Mouse (Mus musculus): ENCODE measurements around the gene Bloc1s2. TPM values are rescaled to one million over a fixed set of nuclear protein-coding genes. Genes with fewer than 3 reads are reported as not detected.
A peak's percentile ranks its signal among the peaks of the same experiment; 100 is the strongest.

Gene Bloc1s2
- total and polyA plus RNA-seq, 3 experiments: 151 to 193 TPM; not detected in 1

GRCm38 (mm10) chr19:44144366-44144765 is 1.9 kb downstream of the Bloc1s2 start (continued):
- no peak for TF ChIP-seq ZNF384 (IDR thresholded peaks at IDR 0.05; ENCODE audit: low read depth, low read length)

GRCm38 (mm10) chr19:44135960-44136485 is 10.2 kb downstream of the Bloc1s2 start:
- peaks cover 19% of the 10 kb centered on the region for H3K79me2 ChIP-seq (ENCODE audit: control insufficient read depth, insufficient read depth, low read length, poor library complexity)
- H3K4me1 ChIP-seq (ENCODE audit: control insufficient read depth in 1 of 2, insufficient read depth in 2 of 2, low read length in 2 of 2): peaks cover 0 to 18% of the 10 kb centered on the region in 2 experiments; a peak in 2 of 4 replicates
- no peaks in the 10 kb centered on the region for H3K9me3 ChIP-seq (replicated peaks; ENCODE audit: insufficient read depth, low read length)
- peak overlapping the region; percentile 21; the same call in 1 of the 2 replicates for H3K9ac ChIP-seq (ENCODE audit: control insufficient read depth, low read depth, low read length, poor library complexity, severe bottlenecking)
- no peak overlapping the region for H3K27ac ChIP-seq (ENCODE audit: control insufficient read depth, low read depth, low read length)
- no peak for DNase-seq (ENCODE audit: low read depth, low spot score)
- peak overlapping the region; percentile 0 to 40; a peak in 3 of 4 replicates for H3K4me3 ChIP-seq (ENCODE audit: control insufficient read depth in 1 of 2, insufficient read depth in 1 of 2, low read depth in 2 of 2, low read length in 2 of 2)
- no peaks in the 10 kb centered on the region for H3K27me3 ChIP-seq (ENCODE audit: control insufficient read depth in 1 of 2, insufficient read depth in 2 of 2, low read length in 2 of 2)
- peaks cover 7 to 23% of the 10 kb centered on the region in 2 experiments for H3K36me3 ChIP-seq (ENCODE audit: control insufficient read depth in 1 of 2, insufficient read depth in 2 of 2, low read length in 2 of 2)
- TF ChIP-seq TAL1 (IDR thresholded peaks at IDR 0.05; ENCODE audit: low read length): no peak
- TF ChIP-seq MAFK (IDR thresholded peaks at IDR 0.05; ENCODE audit: borderline replicate concordance, low read depth, low read length): no peak
- no peak for TF ChIP-seq KAT2A (conservative IDR thresholded peaks at IDR 0.05; ENCODE audit: low read depth, low read length)
- TF ChIP-seq ELF1 (IDR thresholded peaks at IDR 0.05; ENCODE audit: low read depth, low read length): no peak
- TF ChIP-seq ZNF384 (IDR thresholded peaks at IDR 0.05; ENCODE audit: low read depth, low read length): no peak
- TF ChIP-seq MYC (IDR thresholded peaks at IDR 0.05; ENCODE audit: low read depth, low read length): no peak
- no peak for TF ChIP-seq ETS1 (IDR thresholded peaks at IDR 0.05; ENCODE audit: low read depth, low read length)

GRCm38 (mm10) chr19:44135072-44135959 is 10.9 kb downstream of the Bloc1s2 start, which contains the start of gene Cwf19l1:
Gene Cwf19l1, minus strand, starts transcription at chr19:44135876.
- Histone ChIP-seq H3K4me1 (ENCODE audit: control insufficient read depth in 1 of 2, insufficient read depth in 2 of 2, low read length in 2 of 2) (peaks cover 0 to 18% of the 10 kb centered on the region in 2 experiments; a peak in 2 of 4 replicates), H3K9ac (ENCODE audit: control insufficient read depth, low read depth, low read length, poor library complexity, severe bottlenecking) (peak within 1 kb of the TSS; percentile 78), H3K27me3 (ENCODE audit: control insufficient read depth in 1 of 2, insufficient read depth in 2 of 2, low read length in 2 of 2) (no peaks in the 10 kb centered on the region), H3K79me2 (ENCODE audit: control insufficient read depth, insufficient read depth, low read length, poor library complexity) (peaks cover 19% of the 10 kb centered on the region), H3K4me3 (ENCODE audit: control insufficient read depth in 1 of 2, insufficient read depth in 1 of 2, low read depth in 2 of 2, low read length in 2 of 2) (peak within 1 kb of the TSS; percentile 52 to 80), H3K27ac (ENCODE audit: control insufficient read depth, low read depth, low read length) (peak within 1 kb of the TSS; percentile 88), H3K36me3 (ENCODE audit: control insufficient read depth in 1 of 2, insufficient read depth in 2 of 2, low read length in 2 of 2) (peaks cover 10 to 23% of the 10 kb centered on the region in 2 experiments), H3K9me3 (replicated peaks; ENCODE audit: insufficient read depth, low read length) (no peaks in the 10 kb centered on the region)
- peak; percentile 96 for DNase-seq (ENCODE audit: low read depth, low spot score)
- TF ChIP-seq MAX (IDR thresholded peaks at IDR 0.05; ENCODE audit: low read length) (peak; percentile 94), ZMIZ1 (IDR thresholded peaks at IDR 0.05; ENCODE audit: low read depth, low read length) (0 out of 2 replicates have a peak, but pooled peaks have one; percentile 8), USF2 (IDR thresholded peaks at IDR 0.05; ENCODE audit: borderline replicate concordance in 1 of 2, insufficient read depth in 1 of 2, low read depth in 1 of 2, low read length in 2 of 2) (no peak), TCF12 (IDR thresholded peaks at IDR 0.05; ENCODE audit: low read depth, low read length) (no peak), HCFC1 (IDR thresholded peaks at IDR 0.05; ENCODE audit: low read depth, low read length) (peak; percentile 90), ZC3H11A (IDR thresholded peaks at IDR 0.05; ENCODE audit: low read depth, low read length) (no peak), MYC (IDR thresholded peaks at IDR 0.05; ENCODE audit: low read depth, low read length) (peak; percentile 97), JUND (IDR thresholded peaks at IDR 0.05; ENCODE audit: low read depth, low read length) (no peak), SMC3 (IDR thresholded peaks at IDR 0.05; ENCODE audit: low read depth, low read length) (no peak), TBP (IDR thresholded peaks at IDR 0.05; ENCODE audit: low read depth, low read length) (peak; percentile 79), POLR2AphosphoS5 (IDR thresholded peaks at IDR 0.05; ENCODE audit: borderline replicate concordance, low read depth, low read length) (no peak), POLR2A (IDR thresholded peaks at IDR 0.05; ENCODE audit: control insufficient read depth in 1 of 2, insufficient read depth in 1 of 2, low read depth in 1 of 2, low read length in 2 of 2, poor library complexity in 1 of 2) (peak; percentile 81 to 95), ETS1 (IDR thresholded peaks at IDR 0.05; ENCODE audit: low read depth, low read length) (no peak), MAZ (IDR thresholded peaks at IDR 0.05; ENCODE audit: low read depth, low read length) (0 out of 2 replicates have a peak, but pooled peaks have one; percentile 17), MEF2A (IDR thresholded peaks at IDR 0.05; ENCODE audit: extremely low read depth, insufficient replicate concordance, low read depth, low read length, poor library complexity, severe bottlenecking) (no peak), USF1 (IDR thresholded peaks at IDR 0.05; ENCODE audit: low read depth, low read length) (no peak), ZNF384 (IDR thresholded peaks at IDR 0.05; ENCODE audit: low read depth, low read length) (no peak), RAD21 (IDR thresholded peaks at IDR 0.05; ENCODE audit: low read depth, low read length) (no peak), CTCF (IDR thresholded peaks at IDR 0.05 in 2 of 3, conservative IDR thresholded peaks at IDR 0.05 in 1 of 3; ENCODE audit: control insufficient read depth in 1 of 3, insufficient read depth in 1 of 3, low read depth in 2 of 3, low read length in 3 of 3, poor library complexity in 1 of 3, severe bottlenecking in 1 of 3) (no peak), EP300 (IDR thresholded peaks at IDR 0.05; ENCODE audit: low read depth in 1 of 2, low read length in 2 of 2) (no peak), POLR2AphosphoS2 (IDR thresholded peaks at IDR 0.05; ENCODE audit: low read length) (no peak; the same call in 1 of the 2 replicates), NELFE (IDR thresholded peaks at IDR 0.05; ENCODE audit: low read depth, low read length) (peak; percentile 84)

Data from MEL (cell line).